Mouse (Mus musculus) E14TG2a.4 (cell line): ENCODE measurements around the gene Cacna1a.

Experiments
- CTCF ChIP-seq: conservative IDR thresholded peaks from 2 replicates; pipeline ENCODE4 v1.5.1; 2014; ENCODE audit warnings: low read length
- NANOG ChIP-seq: IDR thresholded peaks from 2 replicates; pipeline ENCODE4 v1.6.1; 2014; ENCODE audit warnings: borderline replicate concordance, low read length, mixed read lengths

DNA sequence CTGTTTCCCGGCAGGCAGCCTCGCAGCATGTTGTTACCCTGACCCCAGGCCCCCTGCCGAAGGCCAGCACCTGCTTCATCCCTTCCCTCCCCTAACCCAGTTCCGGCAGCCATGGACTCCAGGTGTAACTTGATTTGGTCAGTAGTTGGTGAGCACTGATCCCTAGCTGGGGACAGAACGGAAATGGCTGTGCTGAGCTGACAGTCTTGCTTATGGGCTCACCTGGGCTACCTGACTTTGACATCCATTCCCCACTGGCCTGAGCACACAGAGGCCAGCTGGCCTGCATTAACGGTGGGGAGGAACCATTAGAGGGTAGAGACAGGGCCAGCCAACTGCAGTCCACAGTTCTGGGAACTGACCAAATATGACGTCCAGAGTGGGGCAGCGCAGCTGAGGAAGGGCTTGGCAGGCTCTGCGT lies 58.3 kb downstream of the Cacna1a start:
- no peak for TF ChIP-seq CTCF
- no peak for TF ChIP-seq NANOG
